Mouse (Mus musculus): ENCODE measurements around the gene Rabl3.

The Rabl3 gene

DNA sequence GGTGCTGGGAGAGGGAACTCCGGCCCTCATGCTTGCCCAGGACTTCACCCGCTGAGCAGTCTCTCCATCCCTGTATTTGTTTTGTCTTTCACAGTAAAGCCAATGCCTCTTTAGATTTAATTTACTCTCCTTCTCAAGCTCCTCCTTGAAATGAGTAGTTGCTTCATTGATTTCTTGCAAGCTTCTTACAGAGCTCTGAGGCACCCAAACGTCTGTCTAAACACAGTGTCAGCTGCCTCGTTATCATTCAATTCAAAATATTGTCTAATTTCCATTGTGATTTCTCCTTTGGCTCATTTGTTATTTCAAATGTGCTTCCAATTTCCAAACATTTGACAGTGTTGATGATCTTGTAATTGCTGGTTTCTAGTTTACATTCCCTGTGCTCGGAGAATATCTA is 6.6 kb downstream of the Rabl3 start:
- no peak for DNase-seq (ENCODE audit: low read depth, low spot score)

DNA sequence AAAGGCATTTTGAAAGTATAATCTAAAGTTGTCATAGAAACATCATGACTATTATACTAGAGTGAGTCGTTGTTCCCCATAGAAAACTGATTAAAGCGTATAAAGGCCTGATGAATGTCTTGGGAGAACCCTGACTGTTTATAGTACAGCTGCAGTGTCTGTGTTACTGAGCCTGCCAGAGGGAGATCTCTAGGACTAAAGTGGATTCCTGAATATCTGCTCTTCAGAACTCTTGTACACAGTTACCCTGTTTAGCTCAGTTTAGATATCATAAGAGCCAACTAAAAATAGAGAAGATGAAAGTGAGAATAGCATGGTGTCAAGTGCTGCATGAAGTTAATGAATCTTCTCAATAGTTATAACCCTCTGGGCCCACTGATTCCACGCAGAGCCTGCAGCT is 10.6 kb downstream of the Rabl3 start:
- DNase-seq (ENCODE audit: low read depth, low spot score) = no peak

DNA sequence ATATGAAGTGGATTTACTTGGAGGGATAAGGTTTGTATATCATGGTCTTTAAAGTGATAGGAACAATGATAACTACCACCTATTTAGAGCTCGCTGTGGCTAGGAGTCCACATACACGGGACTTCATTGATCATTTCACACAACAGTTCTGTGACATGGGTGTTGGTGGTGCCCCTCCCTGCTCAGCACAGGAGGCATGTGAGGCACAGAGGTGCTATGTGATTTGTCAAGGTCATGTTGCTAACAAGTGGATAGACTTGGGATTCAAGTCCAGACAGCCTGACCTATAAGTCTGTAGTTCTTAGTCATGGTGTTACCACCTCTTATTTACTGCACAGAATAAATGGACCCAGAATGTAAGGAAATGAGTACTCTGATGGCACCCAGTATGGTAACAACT is 11.3 kb downstream of the Rabl3 start:
- no peak for DNase-seq (ENCODE audit: low read depth, low spot score)

DNA sequence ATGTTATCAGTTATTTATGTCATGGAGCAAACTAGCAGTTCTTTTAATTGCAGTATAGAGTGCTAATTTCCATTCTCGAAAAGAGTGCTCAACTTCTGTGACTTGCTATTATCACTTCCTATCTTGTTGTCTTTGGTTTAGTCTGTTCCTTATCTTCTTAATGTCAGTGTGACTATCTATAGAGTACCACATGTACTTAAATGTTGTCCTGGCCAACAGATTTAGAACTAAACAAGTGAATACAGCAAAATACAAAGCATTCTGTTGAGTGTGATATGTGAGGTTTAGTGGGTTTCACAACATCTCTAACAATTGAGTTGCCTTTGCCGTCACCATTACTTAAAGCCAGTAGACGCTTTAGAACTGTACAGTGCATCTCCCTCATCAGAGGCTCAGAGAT is 13.1 kb downstream of the Rabl3 start:
- DNase-seq (ENCODE audit: low read depth, low spot score) = no peak

DNA sequence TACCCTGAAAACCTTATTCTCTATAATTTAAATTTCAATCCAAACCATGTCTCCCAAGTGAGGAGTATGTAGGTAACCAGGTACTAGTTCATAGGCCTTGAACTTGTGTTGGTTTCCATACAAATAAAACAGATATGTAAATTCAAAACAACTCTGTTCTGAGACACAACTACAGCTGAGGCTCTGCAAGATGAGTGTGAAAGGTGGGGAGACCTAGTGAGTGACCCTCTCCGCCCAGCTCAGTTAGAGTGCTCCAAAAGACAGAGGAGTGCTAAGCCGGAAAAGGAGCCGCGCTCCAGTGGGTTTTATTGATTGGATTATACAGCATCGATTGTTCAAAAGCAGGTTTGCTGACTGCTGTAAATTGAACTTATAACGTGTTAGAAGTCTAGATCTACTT is 22.7 kb downstream of the Rabl3 start:
- no peak for DNase-seq (ENCODE audit: low read depth, low spot score)

DNA sequence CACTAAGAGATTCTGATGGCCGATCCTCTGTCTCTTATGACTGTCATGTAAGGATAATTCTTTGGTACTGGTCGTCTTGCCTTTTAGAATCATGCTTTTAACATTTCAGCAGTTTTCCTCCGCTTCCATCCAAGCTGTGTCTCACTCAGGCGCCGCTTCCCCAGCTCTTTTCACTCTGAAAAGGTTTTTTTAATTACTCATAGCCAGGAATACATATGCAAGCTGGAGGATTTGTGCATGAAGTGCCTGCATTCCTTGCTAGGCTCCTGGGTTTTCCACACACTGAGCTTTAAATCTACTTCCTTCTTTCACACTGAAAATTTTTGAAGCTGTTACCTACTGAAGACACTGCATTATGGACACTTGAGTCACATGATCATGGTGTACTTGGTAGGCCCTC is 23.3 kb downstream of the Rabl3 start:
- no peak for DNase-seq (ENCODE audit: low read depth, low spot score)

DNA sequence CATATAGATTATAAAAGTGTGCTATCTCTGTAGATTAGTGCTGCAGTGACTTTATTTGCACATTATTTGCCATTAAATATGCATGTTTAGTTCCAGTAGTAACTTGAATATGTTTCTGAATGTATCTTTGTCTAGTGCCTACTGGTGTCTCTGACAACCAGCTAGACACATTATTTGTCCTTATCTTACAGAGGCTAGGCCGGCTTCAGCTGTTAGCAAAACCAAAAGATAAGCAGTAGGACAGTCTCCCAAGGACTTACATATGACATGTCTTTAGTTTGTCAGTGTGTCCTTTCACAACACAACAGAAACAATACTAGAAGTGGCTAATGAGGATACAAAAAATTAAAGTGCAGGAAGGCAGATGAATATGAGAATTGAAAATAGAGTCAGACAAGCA is 25.4 kb downstream of the Rabl3 start:
- DNase-seq (ENCODE audit: low read depth, low spot score) = no peak

DNA sequence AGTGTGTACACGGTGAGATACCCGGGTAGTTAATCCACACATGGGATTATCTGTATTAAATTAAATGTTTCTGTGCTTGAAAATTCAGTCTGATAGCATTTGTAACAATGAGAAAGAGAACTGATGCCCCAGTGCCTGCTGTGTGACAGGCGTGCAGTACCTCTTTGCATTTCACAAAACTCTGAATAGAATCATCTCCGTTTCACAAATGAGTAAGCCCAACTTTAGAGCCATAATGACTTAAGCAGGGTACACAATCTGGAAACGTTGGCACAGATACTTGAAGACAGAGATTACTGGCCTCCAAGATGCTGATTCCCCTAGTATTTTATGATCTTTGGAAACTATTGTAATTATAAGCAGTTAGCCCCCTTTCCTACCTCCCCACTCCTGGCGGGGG is 26.4 kb downstream of the Rabl3 start:
- no peak for DNase-seq (ENCODE audit: low read depth, low spot score)

DNA sequence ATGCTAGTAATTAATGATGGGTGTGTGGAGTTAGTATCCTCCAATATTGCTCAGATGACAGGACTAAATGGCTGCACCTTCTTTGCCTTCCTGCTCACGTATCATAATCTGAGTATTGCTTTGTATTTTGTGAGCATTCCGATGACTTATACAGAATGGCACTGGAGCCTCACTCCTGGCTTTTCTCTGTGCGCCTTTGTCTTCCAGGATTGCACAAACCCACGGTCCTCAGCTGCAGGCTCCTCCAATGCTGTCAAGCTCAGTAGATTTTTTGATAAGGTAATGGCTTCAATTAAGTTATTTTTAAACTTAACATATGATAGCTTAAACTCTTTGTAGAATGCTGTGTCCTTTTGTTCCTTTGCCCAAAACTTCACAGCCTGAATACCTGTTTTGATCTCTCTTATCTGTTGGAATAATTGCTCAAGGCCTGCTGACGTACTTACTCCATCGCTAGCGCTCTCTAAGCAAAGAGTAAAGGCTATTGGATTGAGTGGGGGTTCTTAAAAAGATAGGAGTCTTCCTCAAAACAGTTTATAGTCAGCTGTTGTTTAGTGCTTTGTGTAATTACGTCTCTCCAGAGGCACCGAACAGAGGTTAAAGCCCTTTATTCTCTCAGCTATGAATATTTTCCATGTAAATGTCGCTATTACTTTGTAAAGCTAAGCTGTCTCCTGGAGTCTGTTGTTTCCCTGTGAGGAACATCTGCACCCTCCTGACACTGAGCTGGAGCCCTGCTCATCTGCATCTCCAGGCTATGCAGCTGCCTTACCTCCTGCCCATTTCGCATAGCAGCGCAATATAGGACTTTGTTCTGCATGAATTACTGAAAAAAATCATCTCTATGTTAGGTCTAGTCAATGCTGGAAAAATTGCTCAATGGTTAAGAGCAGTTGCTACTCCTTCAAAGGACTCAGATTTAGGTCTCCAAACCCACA is 27.7 kb downstream of the Rabl3 start:
- DNase-seq (ENCODE audit: low read depth, low spot score) = no peak

DNA sequence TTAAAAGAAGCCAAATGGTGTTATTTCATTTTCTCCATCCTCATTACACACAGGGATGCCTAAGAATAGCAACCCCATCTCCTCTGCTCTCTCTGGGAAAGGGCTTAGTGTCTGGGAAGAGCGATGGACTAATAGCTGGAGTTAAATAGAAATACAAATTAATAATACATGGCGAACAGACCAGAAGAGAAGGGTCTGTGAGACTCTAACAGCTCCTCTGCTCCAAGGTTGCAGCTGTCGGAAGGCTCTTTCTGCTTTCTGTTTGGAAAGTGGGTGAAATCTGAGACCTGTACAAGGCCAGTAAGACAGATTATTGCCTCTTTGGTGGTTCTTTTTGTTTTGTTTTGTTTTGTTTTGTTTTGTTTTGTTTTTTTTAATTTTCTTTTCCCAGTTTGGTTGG is 31.9 kb downstream of the Rabl3 start:
- DNase-seq (ENCODE audit: low read depth, low spot score) = no peak

DNA sequence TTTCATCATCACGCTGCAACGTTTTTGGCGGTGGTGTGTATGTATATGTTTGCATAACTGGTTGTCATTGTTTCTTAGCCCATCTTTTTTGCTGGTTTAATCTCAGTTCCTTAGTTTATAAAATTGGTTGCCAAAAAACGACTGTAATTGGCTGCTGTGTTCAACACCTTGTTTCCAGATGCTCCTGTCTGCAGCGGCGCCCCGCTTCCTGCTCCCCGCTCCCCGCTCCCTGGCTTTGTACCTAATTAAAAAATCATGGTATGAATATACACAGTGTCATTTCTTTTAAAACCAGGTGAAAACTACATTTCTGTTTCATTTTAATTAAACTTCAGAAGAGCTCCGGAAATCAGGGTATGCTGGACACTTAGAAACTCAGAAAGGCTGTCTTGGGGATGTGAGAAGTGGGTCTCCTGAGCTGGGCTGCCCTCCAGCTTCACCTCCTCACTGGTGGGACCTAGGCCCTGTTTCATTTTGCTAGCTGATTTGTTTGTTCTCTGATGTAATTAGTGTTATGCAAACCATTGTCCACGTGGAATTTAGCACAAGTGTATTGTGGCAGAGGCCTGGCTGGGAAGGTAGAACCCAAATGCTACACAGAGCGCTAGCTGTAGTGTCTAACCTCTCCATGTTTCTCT is 32.6 kb downstream of the Rabl3 start:
- DNase-seq (ENCODE audit: low read depth, low spot score) = no peak

DNA sequence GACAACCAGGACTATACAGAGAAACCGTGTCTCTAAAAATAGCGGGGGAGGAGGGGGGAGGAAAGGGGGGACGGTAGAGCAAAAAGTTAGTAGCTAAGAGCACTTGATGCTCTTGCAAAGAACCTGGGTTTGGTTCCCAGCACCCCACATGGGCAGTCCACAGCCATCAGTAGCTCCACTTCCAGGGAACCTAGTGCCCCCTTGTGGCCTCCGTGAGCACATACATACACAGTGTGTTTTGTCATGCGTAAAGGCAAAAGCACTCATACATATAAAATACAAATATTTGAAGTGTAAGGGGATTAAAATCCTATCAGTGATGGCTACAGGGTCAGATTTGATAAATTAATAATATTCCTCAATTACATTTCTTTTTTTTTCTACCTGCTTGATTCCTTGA is 33.4 kb downstream of the Rabl3 start:
- DNase-seq (ENCODE audit: low read depth, low spot score) = peak; percentile 8

DNA sequence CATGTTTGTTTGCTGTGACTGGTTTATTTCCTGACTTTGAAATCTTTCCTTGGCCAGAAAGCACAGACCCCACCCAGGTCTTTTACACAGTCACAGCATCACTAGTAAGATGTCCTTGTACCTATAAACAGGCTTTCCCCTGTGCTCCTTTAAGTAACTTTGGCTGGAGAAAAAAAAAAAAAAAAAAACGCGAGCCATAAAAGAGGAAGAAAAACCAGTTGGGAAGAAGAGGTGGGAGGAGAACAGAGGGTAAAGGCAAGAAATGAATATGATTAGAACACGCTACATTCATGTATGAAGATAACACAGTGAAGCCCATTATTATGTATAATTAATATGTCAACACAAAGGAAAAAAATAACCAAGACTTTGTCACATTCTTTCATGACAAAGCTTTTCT is 35.6 kb downstream of the Rabl3 start:
- DNase-seq (ENCODE audit: low read depth, low spot score) = no peak

DNA sequence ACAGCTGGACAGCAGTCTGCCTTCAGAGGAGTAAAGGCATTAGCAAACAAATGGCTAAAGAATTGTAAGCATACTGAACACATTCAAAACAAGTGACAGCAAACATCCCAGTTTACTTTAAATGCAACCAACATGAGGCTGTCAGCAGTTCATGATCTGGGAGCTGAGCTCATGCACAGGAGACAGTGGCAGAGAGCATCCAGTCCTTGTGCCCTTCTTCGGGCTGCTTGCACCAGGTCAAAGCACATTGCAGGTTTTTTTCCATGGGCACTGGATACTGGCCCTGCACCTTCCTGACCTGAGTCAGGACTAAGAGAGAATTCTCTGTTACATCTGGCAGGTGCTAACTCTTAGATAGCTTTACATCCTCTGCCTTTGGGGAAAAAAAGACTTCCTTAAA is 39.9 kb downstream of the Rabl3 start:
- DNase-seq (ENCODE audit: low read depth, low spot score) = no peak

DNA sequence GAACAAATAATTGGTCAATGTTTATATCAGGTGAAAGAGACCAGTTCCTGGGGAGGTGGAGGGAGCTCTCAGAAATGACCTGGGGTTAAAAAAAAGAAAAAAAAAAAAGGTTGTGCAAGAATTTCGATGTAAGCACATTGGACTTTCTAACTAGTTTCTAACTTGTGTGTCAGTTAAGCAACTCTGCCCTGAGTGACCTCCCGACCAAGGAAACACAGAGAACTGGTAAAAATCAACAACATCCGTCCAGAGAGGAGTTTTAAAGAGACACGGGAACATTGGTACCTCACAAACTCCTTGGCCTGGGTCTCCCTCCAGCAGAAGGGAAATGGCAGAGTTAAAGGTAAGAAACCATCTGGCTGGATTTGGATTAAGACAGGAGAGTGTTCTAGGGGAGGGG is 40.3 kb downstream of the Rabl3 start, which contains the start of gene Hgd:
TSS of gene Hgd (plus strand) at position 160 of the 400 bp plus-strand sequence.
- DNase-seq (ENCODE audit: low read depth, low spot score) = no peak

DNA sequence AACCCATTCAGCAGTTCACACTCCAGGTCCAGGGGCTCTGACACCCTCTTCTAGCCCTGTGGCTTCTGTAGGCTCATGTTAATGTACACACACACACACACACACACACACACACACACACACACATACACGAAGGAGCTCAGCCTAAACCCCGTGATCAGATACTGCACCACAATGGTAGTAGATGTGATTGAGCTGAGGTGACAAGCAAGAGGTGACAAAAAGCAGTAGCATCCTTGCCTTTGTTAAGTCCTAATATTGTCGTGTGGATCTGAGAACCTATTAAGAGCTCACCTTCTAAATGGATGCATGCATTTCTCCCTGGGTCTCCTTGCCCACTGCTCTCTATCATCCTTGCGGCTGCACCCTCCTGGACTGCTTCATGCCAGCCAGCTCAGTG is 41.0 kb downstream of the Rabl3 start:
- no peak for DNase-seq (ENCODE audit: low read depth, low spot score)

DNA sequence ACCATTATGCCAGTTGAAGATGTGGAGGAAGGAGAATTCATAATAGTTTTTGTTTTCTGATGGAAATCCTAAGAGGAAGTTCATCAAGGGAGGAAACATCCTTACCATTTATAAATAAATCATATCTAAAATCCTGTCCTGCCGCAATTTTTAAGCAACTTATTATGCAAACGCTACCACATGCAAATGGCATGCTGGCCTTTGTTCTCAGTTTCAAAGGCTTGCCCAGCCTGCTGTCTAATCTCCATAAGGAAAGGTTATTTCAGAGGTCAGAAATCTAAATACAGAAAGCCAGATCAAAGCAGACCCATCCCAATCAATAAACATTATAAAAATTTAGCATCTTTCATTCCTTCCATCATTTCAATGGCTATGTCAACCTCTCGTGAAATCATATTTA is 42.2 kb downstream of the Rabl3 start:
- no peak for DNase-seq (ENCODE audit: low read depth, low spot score)

DNA sequence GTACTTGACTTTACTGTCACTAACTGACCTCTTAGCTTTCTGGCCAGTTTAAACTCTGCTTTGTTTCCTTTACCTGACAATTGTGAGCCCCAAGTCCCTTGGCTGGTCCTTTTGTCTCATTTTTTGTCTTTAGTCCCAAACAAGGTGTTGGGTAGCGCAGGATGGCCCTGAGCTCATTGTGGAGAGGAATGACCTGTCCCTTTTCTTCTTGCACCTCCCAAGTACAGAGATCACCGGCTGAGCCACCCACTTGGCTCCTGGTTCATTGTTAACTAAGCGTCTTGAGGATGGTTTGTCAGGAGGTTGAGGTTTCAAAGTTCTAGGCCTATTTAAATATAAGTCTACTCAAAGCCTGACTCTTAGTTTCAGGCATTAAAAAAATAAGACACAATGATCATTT is 43.6 kb downstream of the Rabl3 start:
- no peak for DNase-seq (ENCODE audit: low read depth, low spot score)

DNA sequence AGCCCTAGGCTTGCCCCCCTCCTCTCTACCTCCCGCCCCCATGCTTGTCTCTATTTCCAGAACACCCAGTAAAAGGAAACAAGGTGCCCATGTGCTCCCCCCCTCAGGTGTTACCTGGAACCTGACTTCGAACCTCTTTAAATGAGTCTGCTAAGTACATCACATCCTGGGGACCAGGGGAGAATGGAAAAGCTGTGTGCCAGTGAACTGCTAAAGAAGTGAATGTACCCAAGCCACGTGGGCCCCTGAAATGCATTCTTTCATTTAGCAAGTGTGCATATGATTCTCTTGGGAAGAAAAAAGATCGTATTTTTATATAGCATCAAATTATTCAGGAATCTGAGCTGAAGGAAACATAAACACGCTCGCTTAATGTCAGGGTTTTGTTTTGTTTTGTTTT is 44.1 kb downstream of the Rabl3 start:
- DNase-seq (ENCODE audit: low read depth, low spot score) = no peak

DNA sequence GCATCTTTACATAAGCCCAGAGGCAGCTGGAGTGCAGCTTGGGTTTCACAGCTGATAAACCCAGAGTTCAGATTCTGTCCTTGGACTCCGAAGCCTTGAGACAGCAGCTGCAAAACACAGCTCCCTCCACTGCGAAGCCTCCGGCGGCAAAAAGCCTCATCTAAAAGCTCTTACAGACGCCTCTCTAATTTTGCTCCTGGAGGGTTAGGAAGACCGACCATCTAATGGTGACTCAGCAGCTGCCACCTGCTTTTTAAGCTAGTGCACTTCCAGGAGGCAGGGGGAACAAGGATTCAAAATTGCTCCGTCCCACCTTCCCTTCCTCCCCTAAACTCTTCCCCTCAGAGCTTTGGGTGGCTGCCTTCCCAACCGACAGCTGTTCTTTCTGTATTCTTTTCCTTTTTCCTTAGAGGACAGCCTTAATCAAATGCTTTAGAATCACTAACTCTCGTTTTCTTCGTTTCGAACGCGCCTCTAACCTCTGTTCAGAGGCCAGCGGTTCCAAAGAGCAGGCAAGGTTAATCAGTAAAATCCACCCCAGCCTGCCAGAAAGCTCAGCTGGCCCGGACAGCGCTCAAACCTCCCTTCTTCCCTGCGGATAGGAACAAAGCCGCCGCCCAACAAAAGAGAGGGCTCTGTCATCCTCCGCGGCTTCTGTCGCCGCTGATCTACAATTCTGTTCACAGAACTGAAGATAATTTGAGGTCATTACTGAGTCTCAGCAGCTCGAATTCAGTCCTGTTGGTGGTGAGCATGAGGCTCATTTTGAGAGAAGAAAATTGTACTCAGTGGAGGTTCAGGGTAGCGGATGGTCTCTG is 44.7 kb downstream of the Rabl3 start:
- DNase-seq (ENCODE audit: low read depth, low spot score) = no peak

DNA sequence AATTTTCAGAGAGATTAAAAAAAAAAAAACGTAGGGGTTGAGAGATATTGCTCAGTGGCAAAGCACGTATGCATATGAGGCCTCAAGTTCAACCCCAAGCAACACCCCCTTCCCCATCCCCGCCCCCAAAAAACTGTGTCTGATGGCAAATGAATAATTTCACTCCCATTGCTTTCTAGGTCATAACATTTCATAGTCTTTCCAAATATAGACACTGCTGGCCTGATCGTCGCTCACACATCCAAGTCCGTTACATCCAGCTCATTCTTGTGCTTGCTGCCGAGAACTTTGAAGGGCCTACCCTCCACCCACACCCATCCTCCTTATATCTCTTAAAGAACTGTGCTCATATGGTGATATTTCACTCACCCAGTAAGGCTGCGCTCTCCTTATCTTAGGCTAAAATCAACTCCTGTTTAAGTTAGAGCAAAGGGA is 45.5 kb downstream of the Rabl3 start:
- DNase-seq (ENCODE audit: low read depth, low spot score) = no peak

DNA sequence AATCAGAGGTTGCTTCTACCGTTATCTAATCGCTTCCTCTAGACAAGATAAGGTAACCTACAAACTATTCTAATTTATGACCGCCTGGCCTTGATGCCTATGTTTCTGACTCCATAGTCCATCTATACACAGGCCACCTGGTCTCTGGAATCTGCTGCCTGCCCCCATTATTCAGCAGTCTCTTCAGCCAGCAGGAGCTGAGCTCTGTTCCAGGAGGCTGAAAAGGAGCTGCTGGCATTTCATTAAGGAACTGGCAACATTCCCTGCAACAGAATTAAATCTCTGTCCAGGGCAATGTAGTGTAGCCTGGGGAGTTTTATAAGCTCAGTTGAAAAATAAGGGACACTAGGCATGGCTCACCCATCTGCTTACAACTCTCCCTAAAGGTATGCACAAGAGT is 51.2 kb downstream of the Rabl3 start:
- no peak for DNase-seq (ENCODE audit: low read depth, low spot score)

Data from A20 (cell line).